Mouse (Mus musculus) thymus, adult 2 months (tissue): Measurements from ENCODE around the gene Zmynd10.

Experiments used
- CTCF ChIP-seq: fragments of 200-500 bp; IDR thresholded peaks from 2 replicates; pipeline ENCODE4 v1.5.1; 2012; ENCODE audit warnings: mild to moderate bottlenecking, control low read depth, low read length, moderate library complexity, borderline replicate concordance; ENCODE audit not compliant: control insufficient read depth, poor library complexity, insufficient read depth; ENCODE audit errors: extremely low read depth
- POLR2A ChIP-seq: fragments of 200-500 bp; IDR thresholded peaks from 2 replicates; pipeline ENCODE4 v1.6.1; 2012; ENCODE audit warnings: mild to moderate bottlenecking, low read length, control low read depth, moderate library complexity; ENCODE audit not compliant: control insufficient read depth, poor library complexity, insufficient read depth; ENCODE audit errors: extremely low read depth

DNA sequence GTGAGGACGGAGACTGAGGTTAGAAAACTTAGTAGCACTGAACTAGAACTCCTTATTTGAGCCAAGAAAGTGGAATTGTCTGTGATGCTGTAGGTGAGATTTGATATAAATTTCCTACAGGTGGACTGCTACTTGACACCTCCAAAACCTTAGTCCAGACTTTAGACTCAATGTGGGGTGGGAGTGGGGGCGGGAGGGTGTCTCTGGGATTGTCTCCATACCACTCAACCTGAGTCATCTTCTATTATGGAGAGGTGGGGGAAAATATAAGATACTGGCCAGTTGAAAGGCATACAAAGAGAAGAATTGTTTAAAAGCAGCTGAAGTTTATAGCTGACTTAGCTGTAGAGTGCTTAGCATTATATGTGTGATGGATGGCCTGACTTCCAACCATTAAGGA, 8.6 kb downstream of the Zmynd10 start:
- no peak for TF ChIP-seq CTCF
- TF ChIP-seq POLR2A: no peak
